Mouse (Mus musculus): ENCODE data around the gene Katnal1.
A peak's percentile ranks its signal among the peaks of the same experiment; 100 is the strongest.

The Katnal1 gene

DNA sequence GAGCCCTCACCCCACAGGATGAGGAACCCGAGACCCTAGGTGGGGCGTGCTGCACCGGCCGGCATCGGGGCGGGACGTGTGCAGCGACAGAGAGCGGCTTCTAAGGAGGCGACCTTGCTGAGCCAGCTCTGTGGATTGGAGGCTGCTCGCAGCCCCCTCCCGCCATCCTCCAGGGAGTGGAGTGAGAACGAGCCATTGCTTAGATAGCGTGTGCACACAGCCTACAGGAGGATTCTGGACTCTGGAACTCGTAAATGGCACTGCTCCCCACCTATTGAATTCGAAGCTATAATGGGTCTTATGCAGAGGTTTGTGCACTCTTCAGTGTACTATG lies at the start of gene Katnal1:
Gene Katnal1, minus strand, starts transcription at position 205 of the 334 bp plus-strand sequence.
- DNase-seq (ENCODE audit: low read depth), result no peak

DNA sequence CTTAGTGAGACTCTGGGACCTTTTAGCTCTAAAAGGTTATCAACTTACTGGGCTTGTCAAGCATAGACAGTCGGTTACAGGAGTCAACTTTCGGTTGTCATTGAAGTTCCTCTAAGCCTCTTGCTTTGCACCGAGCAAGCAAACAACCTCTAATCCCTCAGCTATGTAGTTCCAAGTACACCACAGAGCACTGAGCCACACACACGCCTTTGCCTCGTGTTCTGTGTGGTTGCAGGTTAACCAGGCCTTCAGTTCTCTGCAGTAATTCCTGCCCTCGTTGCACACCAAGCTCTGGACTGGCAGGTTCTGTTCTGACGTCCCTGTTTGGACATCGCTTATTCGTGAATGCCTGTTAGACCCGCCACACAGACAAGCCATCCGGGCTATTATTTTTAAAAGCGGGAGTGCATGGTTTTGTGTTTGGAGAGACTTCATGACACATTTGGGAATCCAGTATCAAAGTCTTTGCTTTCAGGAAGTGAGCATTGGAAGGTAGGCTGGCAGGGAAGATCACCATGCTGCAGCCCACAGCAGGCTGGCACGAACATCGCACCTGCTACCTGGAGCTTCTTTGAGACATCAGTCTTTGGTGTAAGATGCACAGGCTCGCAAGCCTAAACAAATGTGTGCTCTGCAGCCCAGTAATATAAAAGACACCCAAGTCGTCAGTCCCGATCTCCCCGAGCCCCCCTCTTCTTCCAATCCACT lies 49.5 kb upstream of the Katnal1 start:
- DNase-seq (ENCODE audit: low read depth), result peak; percentile 41

DNA sequence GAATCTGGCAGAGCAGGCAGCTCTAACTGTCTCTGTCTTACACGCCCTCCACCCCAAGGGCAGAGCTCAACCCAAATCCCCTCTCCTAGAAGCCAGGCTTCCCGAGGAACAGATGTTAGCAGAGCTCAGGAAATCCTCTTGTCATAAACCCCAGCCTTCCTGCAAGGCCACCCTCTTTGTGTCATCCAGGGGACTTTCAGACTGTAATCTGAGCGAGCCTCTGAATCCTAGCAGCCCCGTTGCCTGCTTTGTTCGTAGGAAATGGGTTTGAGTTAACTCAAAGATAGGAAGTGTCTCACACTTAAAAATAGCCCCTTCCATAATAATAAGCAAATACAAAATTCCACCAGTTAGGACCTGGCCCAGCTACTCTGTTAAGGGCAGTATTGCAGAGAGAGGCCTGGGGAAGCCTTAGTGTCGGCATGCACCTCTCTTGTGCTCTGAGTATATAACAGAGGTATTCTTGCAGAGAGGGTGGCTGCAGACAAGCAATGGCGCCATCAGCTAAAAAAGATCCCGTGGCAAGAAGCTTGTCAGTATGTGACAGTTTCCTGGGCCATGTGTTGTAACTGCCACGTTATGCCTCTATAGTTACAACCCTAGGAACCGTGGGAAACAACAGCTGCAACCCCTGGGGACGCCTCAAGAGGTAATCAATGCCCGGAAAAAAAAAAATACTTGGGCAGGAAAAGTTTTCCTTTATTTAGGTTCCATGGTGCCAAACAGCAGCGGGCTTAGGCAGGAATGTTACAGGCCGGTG lies 48.8 kb upstream of the Katnal1 start:
- DNase-seq (ENCODE audit: low read depth), result peak; percentile 41

DNA sequence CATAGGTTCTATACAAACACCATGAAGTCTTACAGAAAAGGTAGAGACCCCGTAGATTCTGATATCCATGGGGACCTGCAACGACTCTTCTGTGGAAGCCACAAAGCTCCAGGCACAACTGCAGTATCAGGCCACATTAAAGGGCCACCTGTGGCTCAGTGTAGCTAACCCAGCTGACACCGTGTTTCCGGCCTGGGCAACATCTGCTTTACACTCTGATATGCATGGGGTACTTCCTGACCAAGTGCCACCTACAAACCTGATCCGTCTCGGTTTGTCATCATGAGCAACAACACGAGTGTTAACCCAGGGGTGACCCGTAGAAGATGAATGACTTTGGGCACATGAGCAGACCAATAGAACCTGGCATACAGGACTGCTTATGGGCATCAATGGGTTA lies 47.8 kb upstream of the Katnal1 start:
- DNase-seq (ENCODE audit: low read depth), result peak; percentile 73

DNA sequence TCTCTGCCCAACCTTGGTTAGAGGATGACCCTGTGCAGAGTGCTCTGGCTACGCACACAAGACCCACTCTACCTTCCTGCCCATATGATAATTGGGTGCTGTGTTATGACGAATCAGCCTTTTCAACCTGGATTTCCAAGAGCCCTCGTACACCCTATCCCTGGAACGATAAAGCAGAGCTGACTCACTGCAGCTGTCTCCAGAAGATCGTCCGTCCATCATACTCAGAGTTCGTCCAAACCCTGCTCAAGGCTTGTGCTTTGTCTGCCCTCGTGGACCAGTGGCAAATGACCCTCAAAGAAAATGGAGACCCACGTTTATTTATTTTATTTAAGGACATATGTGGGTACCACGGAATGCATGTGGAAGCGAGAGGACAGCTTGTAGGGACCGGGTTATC lies 45.9 kb upstream of the Katnal1 start:
- no peak for DNase-seq (ENCODE audit: low read depth)

DNA sequence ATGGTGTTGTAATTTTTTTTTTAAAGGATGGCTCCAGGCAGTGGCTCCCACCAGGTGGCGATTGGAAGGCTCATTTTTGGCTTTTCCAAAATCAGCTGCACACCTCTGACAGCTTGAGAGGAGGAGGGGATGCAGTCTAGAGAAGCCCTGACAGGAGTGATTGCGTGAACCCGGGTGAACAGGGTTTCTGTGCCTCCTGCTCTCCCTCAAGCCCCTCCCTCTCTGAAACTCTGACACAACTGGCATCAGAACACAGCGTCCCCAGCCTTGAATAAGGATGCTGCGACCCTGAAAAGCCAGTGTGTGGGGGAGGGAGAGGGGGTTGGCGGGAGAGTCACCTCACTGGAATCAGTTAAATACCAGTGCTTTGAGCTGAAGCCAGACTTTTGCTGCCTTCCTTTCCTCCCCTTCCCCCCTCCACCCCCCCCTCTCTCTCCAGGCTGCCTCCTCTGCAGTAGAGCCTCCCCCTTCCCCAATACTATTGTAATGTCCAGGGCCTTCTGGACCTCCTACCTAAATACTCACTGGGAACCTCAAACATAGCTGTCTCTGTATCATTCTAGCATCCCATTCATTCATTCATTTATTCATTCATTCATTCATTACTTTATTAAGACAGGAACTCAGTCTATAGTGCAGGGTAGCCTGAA lies 44.0 kb upstream of the Katnal1 start:
- DNase-seq (ENCODE audit: low read depth), result no peak

DNA sequence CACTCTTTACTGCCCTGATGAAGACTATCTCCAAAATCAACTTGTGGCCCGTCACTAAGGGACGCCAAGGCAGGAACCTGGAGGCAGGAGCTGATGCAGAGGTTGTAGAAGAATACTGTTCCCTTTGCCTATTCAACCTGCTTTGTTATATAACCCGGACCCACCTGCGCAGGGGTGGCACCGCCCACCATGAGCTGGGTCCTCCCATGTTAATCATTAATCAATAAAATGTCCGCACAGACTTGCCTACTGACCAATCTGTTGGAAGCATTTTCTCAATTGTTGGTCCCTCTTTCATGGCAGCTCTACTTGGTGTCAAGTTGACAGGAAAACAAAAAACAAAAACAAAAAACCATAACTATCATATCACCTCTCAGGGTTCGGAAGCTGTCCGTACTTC lies 43.0 kb upstream of the Katnal1 start:
- DNase-seq (ENCODE audit: low read depth), result no peak

DNA sequence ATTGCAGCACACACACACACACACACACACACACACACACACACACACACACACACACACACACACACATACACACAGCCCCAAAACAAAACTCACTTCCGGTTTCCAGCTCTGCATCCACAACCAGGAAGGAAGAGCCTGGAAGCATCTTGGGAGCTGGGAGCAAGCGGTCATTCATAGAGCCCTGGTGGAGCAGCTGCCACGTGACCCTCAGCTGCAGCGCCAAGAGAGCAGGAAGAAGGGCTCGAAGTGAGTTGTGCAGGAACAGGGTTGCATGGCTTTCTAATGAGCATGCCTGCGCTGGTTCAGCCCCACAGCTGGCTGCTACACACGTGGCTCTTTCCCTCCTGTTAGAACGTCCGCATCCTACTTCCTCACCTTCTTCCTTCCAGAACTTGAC lies 40.5 kb upstream of the Katnal1 start:
- DNase-seq (ENCODE audit: low read depth), result peak; percentile 32

DNA sequence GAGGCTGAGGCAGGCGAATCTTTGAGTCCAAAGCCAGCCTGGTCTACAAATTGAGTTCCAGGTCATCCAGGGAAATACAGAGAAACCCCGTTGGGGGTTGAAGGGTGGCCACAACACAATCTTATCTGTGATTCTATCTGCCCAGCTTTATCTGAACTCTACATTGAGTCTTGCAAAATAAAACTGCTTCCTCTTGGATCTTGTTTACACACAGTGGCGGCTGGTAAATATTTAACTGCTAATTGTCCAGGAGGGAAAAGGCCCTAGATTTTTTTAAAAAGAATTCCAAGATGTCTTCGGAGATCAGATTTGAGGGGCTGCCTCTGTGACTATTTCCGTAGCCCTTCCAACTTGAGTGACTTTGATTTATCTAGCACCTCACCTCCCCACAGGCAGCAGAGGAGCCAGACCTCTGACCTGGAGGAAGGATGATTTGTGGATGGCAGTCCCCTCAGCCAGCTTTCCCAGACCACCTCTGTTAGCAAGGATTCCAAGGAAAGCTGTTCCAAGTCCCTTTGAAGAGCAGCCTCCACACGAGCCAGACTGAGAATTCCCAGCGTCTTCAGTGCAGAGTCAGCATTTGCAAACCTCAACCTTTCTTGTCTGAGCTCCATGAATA lies 39.9 kb upstream of the Katnal1 start:
- DNase-seq (ENCODE audit: low read depth), result no peak

DNA sequence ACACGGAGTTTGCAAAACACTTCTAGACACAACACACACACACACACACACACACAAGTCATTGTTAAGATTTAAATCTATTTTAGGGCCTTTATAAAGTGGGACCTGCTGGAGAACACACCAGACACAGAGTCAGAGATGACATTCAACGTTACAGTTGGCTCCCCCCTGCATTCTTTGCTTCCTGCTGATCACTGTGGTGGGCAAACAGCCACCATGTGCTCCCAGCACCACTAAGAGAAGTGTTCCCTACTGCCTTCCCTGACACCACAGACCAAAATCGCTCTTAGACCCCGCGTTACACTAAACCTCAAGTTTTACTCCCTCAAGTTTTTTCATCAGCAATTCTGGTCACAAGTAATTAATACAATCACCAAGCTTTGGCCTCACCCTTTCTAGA lies 39.1 kb upstream of the Katnal1 start:
- DNase-seq (ENCODE audit: low read depth), result no peak

DNA sequence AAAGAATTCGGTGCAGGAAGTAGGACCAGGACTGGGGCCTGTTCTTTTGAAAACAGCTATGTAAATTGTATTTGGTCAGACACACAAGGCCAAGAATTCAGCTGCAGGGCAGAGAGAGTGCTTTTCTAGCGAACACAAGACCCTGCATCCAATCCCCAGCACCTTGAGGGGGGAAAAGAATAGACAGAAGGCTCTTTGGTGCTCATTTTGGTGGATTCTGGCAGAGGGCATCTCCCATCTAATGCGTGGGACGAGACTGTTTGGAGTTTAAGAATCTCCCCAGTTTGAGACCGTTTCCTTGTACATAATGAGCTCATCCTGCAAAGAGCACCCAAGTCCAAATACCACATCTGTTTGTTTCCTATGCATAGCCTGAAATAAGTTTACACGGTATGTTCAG lies 37.3 kb upstream of the Katnal1 start:
- DNase-seq (ENCODE audit: low read depth), result no peak

DNA sequence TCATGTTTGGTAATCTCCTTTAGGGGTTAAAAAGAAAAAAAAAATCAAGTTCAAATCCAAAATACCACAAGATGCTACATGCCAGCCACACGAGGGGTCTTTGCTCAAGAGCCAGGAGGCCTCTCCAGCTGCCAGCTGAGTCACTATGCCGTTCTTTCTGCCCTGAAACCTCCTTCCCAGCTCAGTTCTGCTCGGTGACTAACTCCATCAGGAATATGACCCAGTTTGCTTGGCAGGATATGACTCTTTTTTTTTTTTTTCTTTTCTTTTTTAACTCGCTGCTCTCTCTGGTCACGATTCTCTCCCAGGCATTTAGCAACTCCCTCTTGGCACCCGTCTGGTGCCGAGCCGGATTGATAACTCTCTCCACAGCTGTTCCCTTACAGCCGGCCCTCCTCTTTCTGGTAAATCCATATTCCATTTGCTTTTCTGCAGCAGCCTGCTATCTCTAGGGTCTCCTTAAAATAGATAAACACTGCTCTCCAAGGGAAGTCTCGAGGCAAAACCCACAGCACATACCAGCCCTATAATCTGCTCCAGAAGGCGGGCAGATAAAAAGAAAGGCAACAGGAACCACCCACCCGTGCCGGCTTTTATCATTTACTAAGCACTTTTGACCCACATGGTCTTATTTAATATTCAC lies 36.7 kb upstream of the Katnal1 start:
- no peak for DNase-seq (ENCODE audit: low read depth)

DNA sequence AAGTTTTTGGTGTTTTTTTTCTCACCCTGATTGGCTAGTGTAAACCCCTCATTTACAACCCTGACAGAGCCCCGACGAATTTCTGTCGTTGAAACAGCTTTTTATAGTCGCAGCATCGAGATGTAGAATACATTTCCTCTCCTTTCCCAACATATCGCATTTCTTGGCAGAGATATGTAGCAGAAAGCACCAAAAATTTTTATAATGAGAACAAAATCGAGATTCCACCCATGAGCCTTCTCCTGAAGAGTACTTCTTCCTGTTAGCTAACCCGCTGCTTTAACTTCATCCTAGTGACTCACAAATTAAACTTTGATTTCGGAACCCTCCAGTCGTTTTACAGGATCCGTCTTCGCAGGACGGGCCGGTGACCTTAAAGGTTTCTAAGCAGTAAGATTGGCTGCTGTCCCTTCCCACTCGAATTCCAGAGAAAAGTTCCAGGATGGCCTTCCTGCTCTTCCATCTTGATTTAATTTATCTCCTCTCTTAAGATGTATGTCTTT lies 36.0 kb upstream of the Katnal1 start:
- no peak for DNase-seq (ENCODE audit: low read depth)

DNA sequence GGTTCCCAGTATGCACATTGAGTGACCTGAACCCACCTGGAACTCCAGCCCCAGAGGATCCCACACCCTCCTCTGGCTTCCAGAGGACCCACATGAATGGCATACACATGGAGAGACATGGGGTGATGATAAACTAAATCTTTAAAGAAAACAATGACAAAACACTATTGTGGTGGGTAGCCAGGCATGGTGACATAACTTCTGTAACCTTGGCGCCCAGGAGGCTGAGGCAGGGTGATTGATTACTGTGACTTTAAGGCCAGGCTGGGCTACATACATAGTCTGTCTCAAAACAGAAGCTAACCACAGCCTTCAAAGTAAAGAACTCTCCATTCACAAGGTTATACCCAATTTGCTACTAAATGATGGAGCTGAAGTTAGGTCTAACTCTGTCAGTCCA lies 35.1 kb upstream of the Katnal1 start:
- DNase-seq (ENCODE audit: low read depth), result no peak

DNA sequence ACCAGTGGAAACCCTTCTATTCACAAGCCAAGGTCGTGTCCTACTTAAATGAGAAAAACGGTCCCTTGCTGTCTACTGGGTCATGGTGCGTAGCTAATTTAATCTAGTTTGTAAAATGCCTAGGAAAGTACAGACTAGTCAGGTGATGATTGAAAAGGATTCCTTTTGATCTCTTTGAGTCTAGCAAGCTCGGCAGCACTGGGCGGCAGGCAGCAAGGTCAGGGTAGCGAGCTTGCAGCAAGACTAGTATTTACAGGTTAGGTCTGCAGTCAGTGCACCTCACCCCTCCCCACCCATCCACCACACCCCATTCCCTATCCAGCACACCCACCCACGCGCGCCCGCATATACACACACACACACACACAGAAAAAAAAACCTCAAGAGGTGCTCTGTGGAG lies 31.1 kb upstream of the Katnal1 start:
- peak; percentile 31 for DNase-seq (ENCODE audit: low read depth)

DNA sequence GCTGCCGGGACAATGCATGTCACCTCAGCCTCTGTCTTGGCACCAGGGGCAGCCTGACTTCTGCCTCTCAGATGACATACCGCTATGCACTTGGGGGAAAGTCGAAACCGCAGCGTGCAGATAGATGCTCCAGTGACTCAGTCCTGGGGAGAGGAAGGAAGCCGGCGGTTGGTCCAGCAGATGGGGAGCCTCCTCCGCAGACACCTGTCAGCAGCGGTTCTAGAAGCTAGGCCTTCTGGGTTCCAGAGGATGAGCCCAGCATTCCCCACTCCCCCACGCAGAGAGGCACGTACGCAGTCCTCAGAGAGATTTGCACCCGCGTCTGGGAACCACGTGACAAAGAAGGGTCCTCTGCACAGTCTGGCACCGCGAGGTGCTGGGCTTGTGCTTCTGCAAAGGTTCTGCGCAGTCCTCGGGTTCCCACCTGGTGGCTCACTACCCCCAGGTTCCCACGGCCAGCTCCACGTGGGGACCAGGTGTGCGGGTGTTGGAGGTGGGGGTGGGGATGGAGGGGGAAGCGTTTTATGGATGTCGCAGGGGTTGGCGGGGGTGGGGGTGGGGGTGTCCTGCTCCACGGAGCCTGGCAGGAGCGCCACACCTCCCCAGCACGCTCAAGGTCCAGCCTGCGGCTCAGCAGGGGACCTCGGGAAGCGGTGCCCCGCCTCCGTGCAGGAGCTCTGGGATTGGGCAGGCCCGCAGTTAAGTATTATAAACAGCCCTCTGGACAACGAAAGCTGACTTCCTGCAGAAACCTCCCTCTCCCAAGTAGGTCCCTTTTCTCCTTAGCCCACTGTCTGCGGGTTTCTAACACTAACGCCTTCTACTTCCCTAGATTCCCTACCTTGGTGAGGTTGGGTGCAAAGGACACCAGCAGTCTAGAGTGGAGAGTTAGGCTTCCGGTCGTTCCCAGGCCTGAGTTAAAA lies 30.2 kb upstream of the Katnal1 start:
- peak; percentile 89 for DNase-seq (ENCODE audit: low read depth)

DNA sequence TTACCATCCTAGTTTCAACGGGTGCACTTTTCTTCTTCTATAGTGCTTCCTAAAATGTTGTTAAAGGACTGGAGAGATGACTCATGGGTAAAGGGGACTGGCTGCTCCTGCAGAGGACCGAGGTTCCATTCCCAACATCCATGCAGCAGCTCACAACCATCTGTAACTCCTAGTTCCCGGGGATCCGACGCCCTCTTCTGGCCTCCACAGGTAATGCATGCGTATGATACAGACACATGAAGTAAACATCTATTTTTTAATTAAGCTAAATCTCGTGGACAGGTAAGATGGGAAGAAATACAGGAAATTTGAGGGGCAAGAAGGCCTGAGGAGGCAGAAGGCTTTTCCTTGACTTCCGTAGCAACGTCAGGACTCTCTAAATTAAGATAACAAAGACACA lies 29.2 kb upstream of the Katnal1 start:
- peak; percentile 65 for DNase-seq (ENCODE audit: low read depth)

DNA sequence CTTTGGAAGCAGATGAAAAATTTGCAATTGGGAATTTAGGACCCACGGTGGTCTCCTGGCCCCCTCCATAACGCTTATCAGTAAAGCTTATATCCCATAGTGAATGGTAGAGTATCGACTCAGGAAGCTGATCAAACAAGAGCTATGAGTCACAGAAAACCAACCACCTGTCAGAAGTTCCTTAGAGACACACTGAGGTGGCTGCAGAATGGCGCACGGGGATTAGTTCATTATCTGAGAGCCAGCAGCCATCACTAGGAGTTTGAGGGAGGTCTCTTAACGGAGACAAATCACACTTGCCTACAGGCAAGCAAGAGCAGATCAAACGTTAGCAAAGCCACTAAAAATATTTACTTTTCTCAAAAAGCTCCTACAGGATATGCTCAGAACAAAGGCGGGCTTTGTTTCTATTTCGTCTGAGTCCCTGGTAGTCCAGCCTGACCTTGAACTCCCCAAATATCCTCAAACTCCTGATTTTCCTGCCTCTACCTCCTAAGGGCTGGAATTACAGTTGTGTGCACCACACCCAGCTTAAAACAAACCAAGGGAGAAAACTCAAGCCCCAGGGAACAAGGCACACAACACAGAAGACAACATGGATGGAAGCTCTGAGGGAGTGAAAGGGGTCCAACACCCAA lies 27.9 kb upstream of the Katnal1 start:
- DNase-seq (ENCODE audit: low read depth), result no peak

DNA sequence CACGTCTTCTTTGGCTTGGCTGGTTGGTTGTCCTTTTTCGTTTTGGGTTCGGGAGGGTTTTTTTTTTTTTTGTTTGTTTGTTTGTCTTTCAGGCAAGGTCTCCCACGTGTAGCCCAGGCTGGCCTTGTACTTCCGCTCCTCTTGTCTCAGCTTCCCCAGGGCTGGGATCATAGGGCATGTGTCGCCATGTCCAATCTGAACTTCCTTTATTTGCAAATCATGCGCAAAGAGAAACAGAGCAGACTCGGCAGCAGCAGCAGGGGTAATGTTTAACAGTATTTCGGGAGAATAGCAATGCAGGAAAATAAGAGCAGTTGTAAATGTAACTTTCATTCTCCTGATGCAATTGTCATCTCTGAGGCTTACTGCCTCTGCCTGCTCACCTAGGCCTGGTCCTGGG lies 27.0 kb upstream of the Katnal1 start:
- no peak for DNase-seq (ENCODE audit: low read depth)

DNA sequence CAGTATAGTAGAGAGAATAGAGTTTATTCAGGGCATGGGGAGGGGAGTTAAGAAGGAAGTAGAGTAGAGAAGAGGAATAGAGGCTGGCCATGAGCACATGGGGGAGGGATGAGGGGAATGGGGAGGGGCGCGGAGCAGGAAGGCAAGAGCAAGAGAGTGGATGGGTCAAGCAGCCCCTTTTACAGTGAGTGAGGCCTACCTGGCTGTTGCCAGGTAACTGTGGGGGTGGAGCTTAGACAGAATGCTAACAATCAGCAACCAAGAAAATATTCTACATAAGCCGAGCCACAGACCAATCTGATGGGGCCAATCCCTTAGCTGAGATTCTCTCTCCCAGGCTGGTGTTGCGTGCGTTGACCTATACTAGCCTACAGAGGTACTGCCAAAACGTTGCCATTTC lies 26.5 kb upstream of the Katnal1 start:
- no peak for DNase-seq (ENCODE audit: low read depth)
